Mouse (Mus musculus) intestine, embryonic 14.5 days (tissue): ENCODE data around the gene Ctsa. TPM values are rescaled to one million over a fixed set of nuclear protein-coding genes. Genes with fewer than 3 reads are reported as not detected.
A peak's percentile ranks its signal among the peaks of the same experiment; 100 is the strongest.
"Not testable (repeated sequence)": the region's sequence is repeated elsewhere in the genome, so short reads cannot be mapped to it uniquely, and the experiment has no call there.

ENCODE experiments used
- ATAC-seq: fragments of 200-750 bp; cut with Nextera tagmentation; replicated peaks from 2 replicates; pipeline ENCODE4 v1.8.0; 2017; ENCODE audit warnings: low read depth, moderate number of reproducible peaks, moderate TSS enrichment, moderate library complexity; ENCODE audit not compliant: low FRiP score, low TSS enrichment
- DNase-seq: peaks from one replicate; pipeline ENCODE4 v3.0.0-alpha.2; 2018; ENCODE audit warnings: low spot score
- H3K27ac ChIP-seq: fragments of 300-500 bp; sonication (generic); 2 replicates; pipeline ENCODE4 v1.5.1; 2014; ENCODE audit warnings: low read depth, mild to moderate bottlenecking, control low read depth
- H3K27me3 ChIP-seq: fragments of 300-500 bp; sonication (generic); replicated peaks from 2 replicates; pipeline ENCODE4 v1.6.1; 2014; ENCODE audit warnings: low read length, control low read depth; ENCODE audit not compliant: control insufficient read depth, insufficient read depth
- H3K36me3 ChIP-seq: fragments of 300-500 bp; sonication (generic); 2 replicates; pipeline ENCODE4 v1.6.1; 2014; ENCODE audit warnings: low read length, control low read depth; ENCODE audit not compliant: control insufficient read depth, insufficient read depth
- H3K4me1 ChIP-seq: fragments of 300-500 bp; sonication (generic); replicated peaks from 2 replicates; pipeline ENCODE4 v1.6.1; 2014; ENCODE audit warnings: low read length, control low read depth, mixed read lengths; ENCODE audit not compliant: control insufficient read depth, insufficient read depth
- H3K4me2 ChIP-seq: fragments of 300-500 bp; sonication (generic); 2 replicates; pipeline ENCODE4 v1.6.1; 2014; ENCODE audit warnings: low read length
- H3K4me3 ChIP-seq: fragments of 300-500 bp; sonication (generic); 2 replicates; pipeline ENCODE4 v1.5.1; 2014; ENCODE audit warnings: low read depth, low read length, control low read depth, mixed read lengths
- H3K9ac ChIP-seq: fragments of 300-500 bp; sonication (generic); 2 replicates; pipeline ENCODE4 v1.6.1; 2014; ENCODE audit warnings: mild to moderate bottlenecking, low read length
- H3K9me3 ChIP-seq: fragments of 300-500 bp; sonication (generic); 2 replicates; pipeline ENCODE4 v1.6.1; 2016; ENCODE audit warnings: low read length, control low read depth; ENCODE audit not compliant: control insufficient read depth
- WGBS: fragments of 180-500 bp; shearing (Covaris S2); extraction: QIAGEN DNeasy Blood & Tissue Kit; methylation state at CpG from one replicate; pipeline ENCODE4 v1.1.7; 2014; 5-methylcytosine and 5-hydroxymethylcytosine counted together
- polyA plus RNA-seq: library from polyadenylated mRNA; unstranded; fragments of >200 nt; fragmentation: Nextera tagmentation; extraction: Ambion mirVana; gene quantifications from 2 replicates; pipeline ENCODE4 v1.2.1, GENCODE M21; 2014

Ctsa gene
- polyA plus RNA-seq, 1 experiment from 2014 or later = 155 TPM

DNA sequence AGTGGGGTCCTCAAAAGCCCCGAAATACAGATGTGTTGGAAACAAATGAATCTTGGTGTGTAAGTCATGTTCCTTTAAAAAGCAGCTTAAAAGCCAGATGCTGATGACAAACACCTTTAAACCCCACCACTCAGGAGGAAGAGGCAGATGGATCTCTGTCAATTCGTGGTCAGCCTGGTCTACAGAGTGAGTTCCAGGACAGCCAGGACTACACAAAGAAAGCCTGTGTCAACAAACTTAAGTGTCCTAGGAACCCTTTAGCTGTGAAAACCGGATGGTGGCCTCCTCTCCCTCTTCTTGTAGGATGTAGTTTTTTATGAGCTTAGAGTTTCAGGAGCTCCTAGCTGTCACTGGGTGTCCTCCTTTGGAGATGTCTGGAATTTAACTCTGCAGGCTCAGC, 40.9 kb downstream of the Ctsa start:
- Histone ChIP-seq H3K4me1 (peaks cover 16% of the 10 kb centered on the region; the same call in 1 of the 2 replicates), H3K27ac (peak overlapping the region; percentile 64)

DNA sequence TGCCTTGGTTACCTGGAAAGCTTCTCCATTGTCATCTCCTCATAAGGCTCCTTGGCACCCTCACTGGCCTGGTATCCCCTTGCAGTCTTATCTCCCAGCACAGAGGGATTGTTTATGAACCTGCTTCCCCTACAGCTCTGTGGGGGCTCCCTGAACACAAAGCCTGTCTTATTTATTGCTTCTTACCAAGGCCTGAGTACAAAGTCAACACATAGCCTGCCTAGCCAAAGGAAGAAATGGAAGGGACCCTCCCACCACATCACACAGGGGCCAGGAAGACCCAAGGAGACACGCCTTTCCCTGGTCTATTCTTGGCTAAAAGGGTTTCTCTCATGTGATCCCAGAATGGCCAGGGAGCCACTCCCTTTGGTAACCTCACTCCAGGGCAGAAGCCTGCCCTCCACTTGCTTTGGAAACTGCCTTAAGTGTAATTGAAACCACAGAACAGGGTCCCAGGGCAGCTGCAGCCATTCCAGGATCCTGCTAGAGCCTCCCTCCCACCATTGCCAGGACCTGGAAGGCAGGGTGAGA, 41.6 kb downstream of the Ctsa start:
- H3K27ac ChIP-seq = peak overlapping the region; percentile 64
- H3K4me2 ChIP-seq = no peak overlapping the region
- H3K4me3 ChIP-seq = no peak overlapping the region
- peaks cover 16% of the 10 kb centered on the region; the same call in 1 of the 2 replicates for H3K4me1 ChIP-seq
- H3K27me3 ChIP-seq = no peaks in the 10 kb centered on the region
- H3K36me3 ChIP-seq = no peaks in the 10 kb centered on the region
- no peaks in the 10 kb centered on the region for H3K9me3 ChIP-seq
- no peak overlapping the region for H3K9ac ChIP-seq
- DNase-seq (no peak), ATAC-seq (peak; percentile 21; the same call in 1 of the 2 replicates)
- WGBS = 11% methylated on average over 1 of the region's 1 CpGs

More for the DNA sequence above, 40.9 kb downstream of the Ctsa start:
- Histone ChIP-seq H3K27me3 (no peaks in the 10 kb centered on the region), H3K36me3 (no peaks in the 10 kb centered on the region), H3K9me3 (no peaks in the 10 kb centered on the region), H3K4me3 (no peak overlapping the region), H3K9ac (no peak overlapping the region), H3K4me2 (no peak overlapping the region)
- DNase-seq = no peak
- WGBS = 48% methylated on average over 3 of the region's 3 CpGs
- ATAC-seq = no peak

DNA sequence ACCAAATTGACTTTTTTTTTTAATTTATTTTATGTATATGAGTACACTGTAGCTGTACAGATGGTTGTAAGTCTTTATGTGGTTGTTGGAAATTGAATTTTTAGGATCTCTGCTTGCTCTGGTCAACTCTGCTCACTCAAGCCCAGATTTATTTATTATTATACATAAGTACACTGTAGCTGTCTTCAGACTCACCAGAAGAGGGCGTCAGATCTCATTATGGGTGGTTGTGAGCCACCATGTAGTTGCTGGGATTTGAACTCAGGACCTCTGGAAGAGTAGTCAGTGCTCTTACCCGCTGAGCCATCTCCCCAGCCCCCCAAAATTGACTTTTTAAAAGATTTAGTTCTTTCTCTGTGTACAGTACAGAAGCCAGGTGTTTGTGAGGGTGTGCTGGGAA, 43.0 kb downstream of the Ctsa start:
- 51% methylated on average over 2 of the region's 2 CpGs for WGBS
- not testable (repeated sequence) for H3K27ac ChIP-seq, H3K27me3 ChIP-seq, H3K4me2 ChIP-seq, H3K36me3 ChIP-seq, DNase-seq, H3K4me3 ChIP-seq, ATAC-seq, H3K9ac ChIP-seq, H3K9me3 ChIP-seq
- peaks cover 20% of the 10 kb centered on the region for H3K4me1 ChIP-seq

DNA sequence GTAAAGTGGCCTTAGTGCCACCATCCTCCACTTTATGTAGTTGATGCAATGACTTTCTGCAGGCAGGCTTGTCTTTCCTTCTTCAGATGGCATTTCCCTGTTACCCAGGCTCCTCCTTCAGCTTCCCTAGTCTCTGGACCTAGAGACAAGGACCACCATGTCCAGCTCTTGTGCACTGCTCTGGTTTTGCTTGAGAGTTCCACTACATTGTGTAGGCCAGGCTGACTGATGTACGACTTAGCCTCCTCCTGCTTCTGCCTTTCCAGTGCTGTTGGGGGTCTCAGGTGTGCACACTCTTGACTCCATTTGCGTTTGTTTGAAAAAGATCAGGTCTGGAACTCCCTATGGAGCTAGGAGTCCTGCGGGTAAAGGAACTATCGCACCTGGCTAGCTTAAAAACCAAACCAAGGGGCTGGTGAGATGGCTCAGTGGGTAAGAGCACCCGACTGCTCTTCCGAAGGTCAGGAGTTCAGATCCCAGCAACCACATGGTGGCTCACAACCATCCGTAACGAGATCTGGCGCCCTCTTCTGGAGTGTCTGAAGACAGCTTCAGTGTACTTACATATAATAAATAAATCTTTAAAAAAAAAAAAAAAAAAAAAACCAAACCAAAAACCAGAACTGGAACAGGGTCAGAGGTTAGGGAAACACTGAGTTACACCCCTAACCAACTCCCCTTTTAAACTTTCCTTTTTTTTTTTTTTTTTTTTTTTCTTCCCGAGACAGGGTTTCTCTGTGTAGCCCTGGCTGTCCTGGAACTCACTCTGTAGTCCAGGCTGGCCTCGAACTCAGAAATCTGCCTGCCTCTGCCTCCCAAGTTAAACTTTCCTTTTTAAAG, 44.9 kb downstream of the Ctsa start:
- not testable (repeated sequence) for H3K27me3 ChIP-seq, DNase-seq, H3K36me3 ChIP-seq, H3K27ac ChIP-seq, ATAC-seq, H3K9me3 ChIP-seq, H3K9ac ChIP-seq
- peak overlapping the region; percentile 61 for H3K4me2 ChIP-seq
- H3K4me1 ChIP-seq = peaks cover 22% of the 10 kb centered on the region
- 76% methylated on average over 11 of the region's 11 CpGs for WGBS
- H3K4me3 ChIP-seq = peak overlapping the region; percentile 93

DNA sequence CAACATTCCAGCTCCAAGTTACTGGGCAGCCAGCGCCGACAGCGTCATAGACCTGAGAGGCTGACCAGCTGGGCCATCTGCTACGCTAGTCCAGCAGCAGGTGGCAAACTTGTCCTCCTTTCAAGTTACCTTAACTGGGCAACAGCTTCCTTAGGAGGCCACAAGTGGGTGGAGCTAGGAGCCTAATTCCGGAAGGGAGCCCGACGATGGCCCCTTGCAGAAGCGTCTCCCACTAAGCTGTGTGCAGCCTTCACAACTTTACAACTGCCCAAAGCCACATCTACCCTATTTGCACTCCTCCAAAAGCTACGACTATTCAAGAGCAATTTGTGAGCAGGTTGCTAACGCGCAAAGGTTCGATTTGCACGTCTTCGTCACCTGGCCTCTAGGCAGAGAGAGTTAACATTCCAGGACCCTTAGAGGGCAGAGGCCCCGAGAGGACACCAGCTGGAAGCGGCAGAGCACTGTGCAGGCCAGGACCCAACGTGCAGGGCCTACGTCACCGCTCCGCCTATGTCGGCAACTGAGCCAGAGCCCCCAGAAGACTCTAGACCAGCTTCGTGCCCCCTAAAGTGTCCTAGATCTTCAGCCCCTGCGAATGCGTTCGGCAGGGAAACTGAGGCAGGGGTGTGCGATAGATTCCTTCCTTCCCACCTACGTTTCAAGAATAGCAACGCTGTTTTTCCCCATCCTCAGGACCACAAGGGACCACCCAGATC, 46.0 kb downstream of the Ctsa start:
- Histone ChIP-seq H3K4me3 (peak overlapping the region; percentile 93), H3K9me3 (no peaks in the 10 kb centered on the region), H3K27me3 (no peaks in the 10 kb centered on the region), H3K27ac (peak overlapping the region; percentile 100), H3K36me3 (peaks cover 12% of the 10 kb centered on the region), H3K4me1 (peaks cover 22% of the 10 kb centered on the region), H3K9ac (peak overlapping the region; percentile 100), H3K4me2 (peak overlapping the region; percentile 61)
- ATAC-seq = peak; percentile 56
- 2% methylated on average over 28 of the region's 28 CpGs for WGBS
- DNase-seq = peak; percentile 80

DNA sequence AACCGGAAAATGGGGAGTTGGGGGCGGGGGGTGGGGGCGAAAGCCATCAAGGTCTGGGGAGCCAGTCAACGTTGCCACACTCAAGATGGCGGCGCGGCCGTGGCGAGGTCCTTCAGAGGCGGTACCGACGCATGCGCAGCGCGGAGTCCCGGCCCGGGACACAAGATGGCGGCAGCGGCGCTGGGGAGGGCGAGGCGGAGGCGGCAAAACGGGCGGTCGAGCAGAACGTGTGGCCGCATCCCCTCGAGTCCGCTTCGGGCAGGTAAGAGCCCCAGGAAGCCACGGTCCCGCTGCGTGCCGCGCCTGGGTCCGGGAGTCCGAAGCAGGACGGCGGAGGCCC, 46.5 kb downstream of the Ctsa start, which contains the start of gene Pcif1:
Pcif1 (plus strand) TSS at position 77 of the 340 bp plus-strand sequence.
- whole genome bisulfite sequencing = under 1% methylated on average over 40 of the region's 40 CpGs
- H3K36me3 ChIP-seq = peaks cover 17% of the 10 kb centered on the region
- ATAC-seq = peak; percentile 82
- peak within 1 kb of the TSS; percentile 84 for H3K4me2 ChIP-seq
- H3K27ac ChIP-seq = peak within 1 kb of the TSS; percentile 100
- DNase-seq = peak; percentile 99
- H3K4me3 ChIP-seq = peak within 1 kb of the TSS; percentile 93
- H3K9me3 ChIP-seq = no peaks in the 10 kb centered on the region
- no peaks in the 10 kb centered on the region for H3K27me3 ChIP-seq
- peak within 1 kb of the TSS; percentile 100 for H3K9ac ChIP-seq
- peaks cover 17% of the 10 kb centered on the region for H3K4me1 ChIP-seq

DNA sequence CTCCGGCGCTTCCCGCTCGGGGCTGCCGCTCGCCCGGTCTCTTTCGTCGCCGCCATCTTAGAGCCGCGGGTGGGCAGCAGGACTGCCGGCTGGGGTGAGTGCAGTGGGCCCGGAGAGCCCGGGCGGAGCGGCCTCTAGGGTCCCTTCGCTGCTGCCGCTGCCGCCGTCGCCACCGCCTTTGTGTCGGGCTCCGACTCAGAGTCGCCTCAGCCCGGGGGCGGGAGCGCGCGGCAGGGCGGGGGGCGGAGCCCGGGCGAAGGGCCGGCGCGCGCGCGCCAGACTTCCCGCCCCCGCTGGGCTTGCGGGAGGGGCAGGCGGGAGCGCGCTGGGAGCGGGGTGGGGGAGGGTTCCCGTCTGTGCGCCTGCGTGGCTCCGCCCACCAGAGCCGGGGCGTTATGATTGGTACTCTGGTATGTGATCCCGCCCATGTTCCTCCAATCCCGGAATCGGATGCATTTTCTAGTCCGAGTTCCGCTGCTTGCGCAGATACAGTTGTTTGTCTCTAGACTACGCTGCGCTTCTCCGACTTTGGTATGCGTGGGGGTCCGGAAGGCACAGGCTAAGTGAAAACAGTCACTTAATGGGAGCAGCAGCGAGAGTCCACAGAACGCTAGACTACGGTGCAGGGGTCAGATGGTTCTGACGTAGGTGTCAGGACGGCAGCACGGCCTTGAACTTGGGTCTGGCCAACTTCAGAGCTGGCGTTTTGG, 47.0 kb downstream of the Ctsa start:
- ATAC-seq = peak; percentile 79
- Histone ChIP-seq H3K27me3 (no peaks in the 10 kb centered on the region), H3K9me3 (no peaks in the 10 kb centered on the region), H3K4me1 (peaks cover 14% of the 10 kb centered on the region), H3K4me2 (peak overlapping the region; percentile 84), H3K36me3 (peaks cover 22% of the 10 kb centered on the region), H3K4me3 (peak overlapping the region; percentile 93), H3K27ac (peak overlapping the region; percentile 100), H3K9ac (peak overlapping the region; percentile 100)
- peak; percentile 99 for DNase-seq
- WGBS = under 1% methylated on average over 42 of the region's 72 CpGs

DNA sequence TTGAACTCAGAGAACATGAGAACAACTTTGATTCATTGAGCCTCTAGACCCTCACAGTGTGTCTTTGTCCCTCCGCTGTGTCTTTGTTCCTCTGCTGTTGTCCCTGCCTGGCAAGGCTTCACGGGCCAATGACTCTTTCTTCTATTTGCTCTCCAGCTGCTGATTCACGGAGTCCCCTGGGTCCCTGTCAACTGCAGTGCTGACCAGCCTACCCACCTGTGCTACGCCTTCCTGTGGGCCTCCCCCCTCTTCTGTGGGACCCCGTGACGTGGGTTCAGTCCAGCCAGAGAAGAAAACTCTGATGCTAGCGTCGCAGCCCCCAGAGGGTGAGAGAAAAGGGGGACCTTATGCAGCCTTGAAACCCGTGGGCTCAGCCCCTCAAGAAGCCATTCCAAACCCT, 49.9 kb downstream of the Ctsa start:
- Histone ChIP-seq H3K27ac (no peak overlapping the region), H3K27me3 (no peaks in the 10 kb centered on the region), H3K4me1 (peaks cover 12% of the 10 kb centered on the region), H3K9me3 (no peaks in the 10 kb centered on the region), H3K9ac (no peak overlapping the region), H3K4me3 (no peak overlapping the region), H3K4me2 (no peak overlapping the region), H3K36me3 (peaks cover 51% of the 10 kb centered on the region)
- ATAC-seq (no peak), DNase-seq (no peak)
- 80% methylated on average over 9 of the region's 9 CpGs for WGBS
